ENCODE assay signal across 8 mouse cellular contexts in genomic region chr15:103537822-103538213, GRCm38 (mm10). TPM values are rescaled to one million over a fixed set of nuclear protein-coding genes. Genes with fewer than 3 reads are reported as not detected.
A peak's percentile ranks its signal among the peaks of the same experiment; 100 is the strongest.
DNase-seq lines count a peak whose midpoint lies in the region; ATAC-seq lines count a peak whose summit lies in the region.

Gene Ppp1r1a (minus strand): TSS chr15:103538003.

- WGBS in hindbrain, embryonic 16.5 days = under 1% methylated on average over 36 of the region's 36 CpGs
- under 1% methylated on average over 36 of the region's 36 CpGs for WGBS in midbrain, embryonic 11.5 days
- under 1% methylated on average over 36 of the region's 36 CpGs for WGBS in stomach, embryonic 16.5 days

- intact Hi-C loops in left cerebral cortex, postnatal 14 days (cut with DNase I) = no loop called here

- peak within 1 kb of the TSS; percentile 72 for H3K27ac ChIP-seq in hindbrain, embryonic 16.5 days (ENCODE audit: low read depth, low read length)
- no peak within 1 kb of the TSS for H3K27ac ChIP-seq in midbrain, embryonic 11.5 days (ENCODE audit: low read depth, low read length)
- H3K27ac ChIP-seq in stomach, embryonic 16.5 days (ENCODE audit: low read length) = no peak within 1 kb of the TSS

- peaks cover 13% of the 10 kb centered on the region for H3K4me1 ChIP-seq in hindbrain, embryonic 16.5 days (ENCODE audit: control insufficient read depth, insufficient read depth, low read depth, low read length)
- H3K4me1 ChIP-seq in midbrain, embryonic 11.5 days (ENCODE audit: control insufficient read depth, insufficient read depth, low read length) = peaks cover 14% of the 10 kb centered on the region
- H3K4me1 ChIP-seq in stomach, embryonic 16.5 days (ENCODE audit: control insufficient read depth, insufficient read depth, low read length) = peaks cover 10% of the 10 kb centered on the region; the same call in 1 of the 2 replicates

- peak within 1 kb of the TSS; percentile 89 for H3K4me3 ChIP-seq in hindbrain, embryonic 16.5 days (ENCODE audit: low read length)
- peak within 1 kb of the TSS; percentile 68 for H3K4me3 ChIP-seq in midbrain, embryonic 11.5 days (ENCODE audit: low read depth, low read length)
- H3K4me3 ChIP-seq in stomach, embryonic 16.5 days (replicated peaks; ENCODE audit: low read length) = peak within 1 kb of the TSS; percentile 62

- no peak for DNase-seq in adrenal gland, adult 8-10 months
- DNase-seq in cerebellum, postnatal 10 days = peak; percentile 91 to 93
- peak; percentile 50 for DNase-seq in gastrocnemius, adult 18-20 months (ENCODE audit: low spot score)
- DNase-seq in left cerebral cortex, postnatal 14 days (ENCODE audit: low spot score in 2 of 2) = peak; percentile 68 to 83
- DNase-seq in midbrain, embryonic 11.5 days (ENCODE audit: low spot score, missing footprints) = peak; percentile 93
- no peak for DNase-seq in T-cell, adult 2 months (ENCODE audit: low spot score)

- peak within 1 kb of the TSS; percentile 59 for H3K4me2 ChIP-seq in hindbrain, embryonic 16.5 days (ENCODE audit: low read length)
- H3K4me2 ChIP-seq in midbrain, embryonic 11.5 days = peak within 1 kb of the TSS; percentile 95
- H3K4me2 ChIP-seq in stomach, embryonic 16.5 days (ENCODE audit: low read depth, low read length) = peak within 1 kb of the TSS; percentile 84

- H3K9ac ChIP-seq in hindbrain, embryonic 16.5 days (ENCODE audit: low read depth, low read length) = peak within 1 kb of the TSS; percentile 85
- H3K9ac ChIP-seq in midbrain, embryonic 11.5 days (ENCODE audit: low read length) = peak within 1 kb of the TSS; percentile 72
- peak within 1 kb of the TSS; percentile 70 for H3K9ac ChIP-seq in stomach, embryonic 16.5 days (ENCODE audit: low read length)

- no peaks in the 10 kb centered on the region for H3K9me3 ChIP-seq in hindbrain, embryonic 16.5 days (ENCODE audit: control insufficient read depth, low read length)
- no peaks in the 10 kb centered on the region for H3K9me3 ChIP-seq in midbrain, embryonic 11.5 days (ENCODE audit: control insufficient read depth, low read length)
- H3K9me3 ChIP-seq in stomach, embryonic 16.5 days (replicated peaks; ENCODE audit: control insufficient read depth, low read length) = no peaks in the 10 kb centered on the region

- no peaks in the 10 kb centered on the region; the same call in 1 of the 2 replicates for H3K36me3 ChIP-seq in hindbrain, embryonic 16.5 days (ENCODE audit: control insufficient read depth, insufficient read depth, low read length)
- no peaks in the 10 kb centered on the region for H3K36me3 ChIP-seq in midbrain, embryonic 11.5 days (ENCODE audit: control insufficient read depth, insufficient read depth, low read length)
- H3K36me3 ChIP-seq in stomach, embryonic 16.5 days (ENCODE audit: control insufficient read depth, insufficient read depth, low read length) = no peaks in the 10 kb centered on the region

- no peaks in the 10 kb centered on the region for H3K27me3 ChIP-seq in hindbrain, embryonic 16.5 days (replicated peaks; ENCODE audit: control insufficient read depth, insufficient read depth, low read length)
- H3K27me3 ChIP-seq in midbrain, embryonic 11.5 days (ENCODE audit: control insufficient read depth, insufficient read depth, low read length) = no peaks in the 10 kb centered on the region
- peaks cover 16% of the 10 kb centered on the region; the same call in 1 of the 2 replicates for H3K27me3 ChIP-seq in stomach, embryonic 16.5 days (ENCODE audit: control insufficient read depth, insufficient read depth, low read length)

- peak; percentile 90 for ATAC-seq in hindbrain, embryonic 16.5 days
- peak; percentile 91 for ATAC-seq in midbrain, embryonic 11.5 days (ENCODE audit: low FRiP score)
- peak; percentile 81; the same call in 1 of the 2 replicates for ATAC-seq in stomach, embryonic 16.5 days (ENCODE audit: insufficient read depth, low FRiP score)

RNA-seq across cellular contexts. Expression of gene Ppp1r1a, which starts in this region (rescaled TPM):
- total RNA-seq in adrenal gland, adult 8-10 months (2022) = 10 to 100 TPM in 3 of 4 experiments, 1 to 10 TPM in 1; 5.1 to 14.2 (median 12.8) TPM
- 100 to 1,000 TPM in 1 of 2 experiments, 10 to 100 TPM in 1; 92.3 to 143 TPM for total RNA-seq in gastrocnemius, adult 18-20 months (2021)
- polyA plus RNA-seq in hindbrain, embryonic 16.5 days (2015; fragmentation: Nextera tagmentation; extraction: Ambion mirVana) = 143 and 161 TPM in 2 replicates
- total RNA-seq in left cerebral cortex, postnatal 14 days (2021) = 100 to 1,000 TPM; 147 to 153 TPM
- polyA plus RNA-seq in midbrain, embryonic 11.5 days (2014; fragmentation: Nextera tagmentation; extraction: Ambion mirVana) = 56.4 and 62.7 TPM in 2 replicates
- 11.2 and 14.0 TPM in 2 replicates for polyA plus RNA-seq in stomach, embryonic 16.5 days (2015; fragmentation: Nextera tagmentation; extraction: Ambion mirVana)

Comparison
In these comparisons a context has a peak if more than half of its experiments do, and no peak if none do; other contexts are left out.
1. RNA of gene Ppp1r1a (total RNA-seq): 147 to 153 TPM in left cerebral cortex, postnatal 14 days and 92.3 to 143 TPM in gastrocnemius, adult 18-20 months; 5.1 to 14.2 TPM in adrenal gland, adult 8-10 months; every median in the first group is over 4 times any median in the second.
2. DNase-seq: peak in cerebellum, postnatal 10 days (2 of 2), gastrocnemius, adult 18-20 months (single experiment), left cerebral cortex, postnatal 14 days (2 of 2) and midbrain, embryonic 11.5 days (single experiment); none in adrenal gland, adult 8-10 months (single experiment) and T-cell, adult 2 months (single experiment).
3. Peak in every context shown above with its lines, with median percentiles within 50 percentile points of each other: ATAC-seq, H3K4me2 ChIP-seq, H3K4me3 ChIP-seq and H3K9ac ChIP-seq.